Mouse (Mus musculus): ENCODE results near the gene Iffo2.

DNA sequence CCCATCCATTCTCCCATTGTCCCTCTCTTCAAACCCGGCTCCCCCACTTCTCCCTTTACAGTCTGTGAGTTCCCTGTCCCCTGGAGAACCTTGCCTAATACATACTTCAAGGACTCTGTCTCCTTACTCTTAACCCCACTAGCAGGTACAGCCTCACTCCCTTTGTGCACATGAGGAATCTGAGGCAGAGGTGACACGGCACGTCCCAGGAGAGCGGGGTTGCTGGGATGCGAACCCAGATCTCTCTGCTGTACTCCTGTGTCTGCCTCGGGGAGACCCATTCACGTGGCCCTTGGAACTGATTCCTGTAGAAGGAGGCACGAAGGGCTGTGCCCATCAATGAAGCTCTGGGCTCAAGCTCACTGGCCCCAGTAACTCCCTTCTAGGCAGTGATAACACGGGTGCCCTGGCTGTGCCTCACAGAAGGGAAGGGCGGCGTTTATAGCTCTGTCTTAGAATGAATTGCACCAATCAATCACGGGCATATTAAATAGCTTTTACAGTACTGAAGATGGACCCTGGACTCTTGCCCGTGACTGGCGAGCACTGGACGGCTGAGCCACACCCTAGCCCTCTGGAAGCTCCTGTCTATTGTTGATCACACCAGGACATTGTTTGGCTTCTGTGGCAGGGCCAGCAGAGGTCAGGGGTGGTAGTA is 119.9 kb downstream of the Iffo2 start:
- no peak for TF ChIP-seq POLR2A (IDR thresholded peaks at IDR 0.05; ENCODE audit: borderline replicate concordance, control insufficient read depth, low read depth, low read length)
- no peak for TF ChIP-seq CTCF (IDR thresholded peaks at IDR 0.05; ENCODE audit: control insufficient read depth, insufficient read depth, low read length)

All from bone marrow, adult 2 months (tissue).